Mouse (Mus musculus) urinary bladder, postnatal 4 days (tissue): Measurements from ENCODE around the gene Ankrd54.
A peak's percentile ranks its signal among the peaks of the same experiment; 100 is the strongest.

ENCODE experiments used
- DNase-seq, 2 experiments: peaks; one replicate each; pipeline ENCODE4 v3.0.0; 2021 to 2022; ENCODE audit warnings: low spot score in 2 of 2

Ankrd54 gene

DNA sequence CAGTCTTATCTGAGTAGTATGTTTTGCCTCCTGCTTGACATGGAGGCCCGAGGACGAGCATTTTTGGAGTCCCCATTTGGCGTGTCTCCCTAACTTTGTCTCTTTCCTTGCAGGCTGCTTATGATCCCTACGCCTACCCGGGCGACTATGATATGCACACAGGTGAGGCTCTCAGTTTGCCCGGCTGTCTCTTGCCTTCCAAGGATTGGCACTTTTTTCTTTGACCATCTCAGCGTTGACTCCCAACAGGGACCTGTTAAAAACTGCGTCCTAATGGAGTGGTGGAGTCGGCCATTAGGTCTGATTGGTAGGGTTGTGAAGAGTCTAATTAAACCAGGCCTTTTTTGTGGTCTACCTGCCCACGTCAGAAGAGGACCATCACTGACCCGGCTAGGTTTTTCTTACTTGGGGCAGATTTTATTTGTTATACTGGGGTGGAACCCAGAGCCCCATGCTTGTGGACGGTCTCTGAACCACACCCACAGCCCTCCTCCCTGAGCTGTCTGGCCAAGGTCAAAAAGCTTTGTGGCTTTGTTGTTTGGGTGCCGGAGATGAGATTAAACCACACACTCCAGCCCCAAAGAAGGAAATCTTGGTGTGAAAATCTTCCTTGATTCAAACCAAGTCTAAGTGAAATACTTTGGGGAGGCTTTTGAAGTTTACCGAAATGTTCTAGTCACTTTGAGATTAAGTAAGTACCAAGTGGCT lies 13.1 kb upstream of the Ankrd54 start:
- DNase-seq, result no peak

DNA sequence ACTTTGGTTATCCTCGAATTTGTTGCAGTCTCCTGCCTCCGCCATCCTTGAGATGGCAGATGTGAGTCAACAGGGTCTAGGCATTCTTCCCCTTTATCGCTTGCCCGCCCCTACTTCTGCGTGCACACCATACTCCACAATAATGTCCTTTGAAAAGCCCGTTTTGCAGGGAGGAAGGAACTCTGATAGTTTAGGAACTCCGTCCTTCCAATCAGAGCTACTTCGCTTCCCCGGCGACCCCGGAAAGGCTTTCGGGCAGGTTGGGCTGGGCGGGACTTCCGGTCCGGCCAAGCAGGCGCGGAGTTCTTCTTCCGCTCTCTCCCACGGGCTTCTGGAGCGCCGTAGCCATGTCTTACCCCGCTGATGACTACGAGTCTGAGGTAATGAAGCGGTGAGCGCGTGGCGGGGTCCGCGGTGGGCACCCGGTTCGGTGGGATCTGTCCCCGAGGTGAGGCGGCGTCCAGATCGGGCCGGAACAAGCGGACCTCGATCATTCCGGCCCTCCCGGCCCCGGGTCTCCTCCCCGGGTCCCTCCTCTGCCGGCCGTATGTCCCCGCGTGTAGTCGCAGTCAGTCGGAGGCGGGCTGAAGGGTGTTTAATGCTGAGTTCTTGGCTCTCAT lies 12.3 kb upstream of the Ankrd54 start, which contains the start of gene Eif3l:
Gene Eif3l (plus strand): TSS at position 267 of the 620 bp plus-strand sequence.
- peak; percentile 80 to 87 for DNase-seq

DNA sequence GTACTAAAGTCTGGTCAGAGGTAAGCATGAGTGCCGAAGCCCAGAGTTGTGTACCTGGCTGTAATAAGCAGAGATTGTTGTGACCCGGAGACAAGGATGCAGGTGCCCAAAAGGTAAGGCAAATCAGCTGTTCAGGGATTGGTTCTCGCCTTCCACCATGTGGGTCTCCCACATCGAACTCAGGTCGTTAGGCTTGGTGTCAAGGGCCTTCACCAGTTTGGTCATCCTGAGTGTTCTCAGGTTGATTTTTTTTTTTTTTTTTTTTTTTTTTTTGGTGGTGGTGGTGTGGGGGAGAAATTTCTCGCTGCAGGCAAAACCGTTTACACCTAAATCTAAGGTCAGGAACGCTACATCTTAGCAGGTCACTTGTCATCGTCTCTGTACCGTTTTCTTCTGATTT lies 11.8 kb upstream of the Ankrd54 start:
- no peak for DNase-seq

DNA sequence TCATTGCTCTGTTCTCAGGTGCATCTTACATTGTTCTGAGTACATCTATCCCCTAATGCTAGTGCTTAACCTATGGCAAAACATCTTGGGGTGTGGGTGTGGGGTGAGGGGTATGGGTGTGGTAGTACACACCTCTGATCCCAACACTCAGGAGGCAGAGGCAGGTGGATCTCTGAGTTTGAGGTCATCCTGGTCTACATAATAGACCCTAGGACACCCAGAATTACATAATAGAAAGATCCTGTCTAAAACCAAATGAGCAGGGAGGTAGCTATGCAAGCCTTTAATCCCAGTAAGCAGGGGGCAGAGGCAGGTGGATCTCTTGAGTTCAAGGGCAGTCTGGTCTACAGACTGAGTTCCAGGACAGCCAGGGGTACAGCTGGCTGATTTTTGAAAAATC lies 11.1 kb upstream of the Ankrd54 start:
- no peak for DNase-seq

DNA sequence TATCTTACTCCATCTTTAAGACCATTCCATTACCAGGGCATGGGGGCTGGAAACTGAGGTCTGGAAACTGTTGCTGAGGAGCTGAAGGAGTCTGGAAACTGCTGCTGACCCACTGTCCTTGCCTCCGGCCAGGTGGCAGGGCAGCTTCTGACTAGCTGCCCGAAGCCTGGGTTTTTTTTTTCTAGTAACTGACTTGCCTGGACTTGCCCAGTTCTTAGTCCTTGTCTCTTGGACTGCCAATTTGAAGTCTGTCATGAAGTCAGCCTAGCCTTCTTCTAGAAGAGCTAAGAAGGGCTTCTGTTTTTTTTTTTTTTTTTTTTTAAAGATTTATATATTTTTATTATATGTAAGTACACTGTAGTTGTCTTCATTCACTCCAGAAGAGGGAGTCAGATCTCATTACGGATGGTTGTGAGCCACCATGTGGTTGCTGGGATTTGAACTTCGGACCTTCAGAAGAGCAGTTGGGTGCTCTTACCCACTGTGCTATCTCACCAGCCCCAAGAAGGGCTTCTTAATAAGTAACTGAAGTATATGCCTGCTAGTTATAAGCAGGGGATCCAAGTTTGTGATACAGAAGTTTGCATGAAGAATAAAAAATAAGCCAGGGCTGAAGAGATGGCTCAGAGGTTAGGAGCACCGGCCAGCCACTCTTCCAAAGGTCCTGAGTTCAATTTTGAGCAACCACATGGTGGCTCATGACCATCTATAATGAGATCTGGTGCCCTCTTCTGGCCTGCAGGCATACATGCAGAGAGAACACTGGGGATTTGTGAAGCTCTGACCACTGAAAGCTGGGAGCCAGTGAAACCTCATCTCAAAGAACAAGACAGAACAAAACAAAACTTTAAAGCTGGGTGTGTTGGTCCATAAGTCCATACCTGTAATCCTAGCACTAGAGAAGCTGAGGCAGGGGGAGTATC lies 8.7 kb upstream of the Ankrd54 start:
- no peak for DNase-seq

DNA sequence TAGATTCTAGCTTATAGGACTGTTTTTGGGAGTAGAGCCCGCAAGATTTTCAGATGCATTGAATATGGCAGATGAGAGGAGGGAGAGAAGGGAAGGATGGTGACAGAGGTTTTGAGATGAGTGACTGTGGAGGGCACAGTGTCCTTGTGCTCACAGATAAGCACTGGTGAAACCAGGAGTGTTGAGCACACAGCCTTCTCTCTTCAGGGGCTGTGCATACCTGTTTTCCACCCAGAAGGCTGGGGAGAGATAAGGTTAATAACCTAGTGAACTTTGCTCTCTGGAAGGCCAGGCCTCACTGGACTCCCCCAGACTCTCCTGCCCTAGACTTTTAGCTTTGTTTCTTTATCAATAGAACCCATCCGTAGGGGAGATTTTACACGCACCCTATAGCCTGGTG lies 5.7 kb upstream of the Ankrd54 start:
- no peak for DNase-seq

DNA sequence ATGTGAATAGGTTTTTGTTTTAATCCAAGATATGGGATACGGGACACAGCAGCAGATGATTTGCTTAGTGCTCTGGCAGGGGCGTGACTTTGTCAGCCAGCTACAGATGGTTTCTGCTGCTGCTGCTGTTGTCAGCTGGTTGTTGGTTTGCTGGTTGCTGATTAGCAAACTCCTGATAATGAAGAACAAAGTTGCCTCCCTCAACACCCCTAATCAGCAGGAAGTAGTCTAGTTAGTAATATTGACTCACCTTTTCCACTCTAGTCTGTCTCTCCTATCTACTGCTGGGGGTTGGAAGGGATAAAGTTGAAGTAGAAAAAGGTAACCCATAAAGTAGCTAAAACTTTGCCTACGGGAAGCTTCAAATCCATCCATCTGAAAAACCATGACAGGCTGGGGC lies 4.9 kb upstream of the Ankrd54 start:
- no peak for DNase-seq

DNA sequence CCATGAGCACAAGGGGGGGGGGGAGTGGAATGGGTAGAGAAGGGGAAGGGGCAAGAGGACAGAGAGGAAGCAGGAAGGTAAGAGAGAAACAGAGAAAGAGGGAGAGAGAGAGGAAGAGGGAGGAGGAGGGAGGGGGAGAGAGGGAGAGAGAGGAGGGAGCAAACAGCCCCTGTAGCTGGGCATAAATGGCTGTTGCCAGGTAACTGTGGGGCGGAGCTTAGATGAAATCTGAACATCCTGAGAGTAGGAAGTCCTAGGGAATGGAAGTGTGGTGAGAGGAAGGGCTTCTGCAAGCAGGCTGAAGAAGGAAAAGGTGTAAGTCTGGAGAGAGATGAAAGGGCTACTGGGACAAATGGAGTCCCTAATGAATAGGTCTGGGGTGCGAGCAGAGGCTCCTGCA lies 3.6 kb upstream of the Ankrd54 start:
- no peak for DNase-seq

DNA sequence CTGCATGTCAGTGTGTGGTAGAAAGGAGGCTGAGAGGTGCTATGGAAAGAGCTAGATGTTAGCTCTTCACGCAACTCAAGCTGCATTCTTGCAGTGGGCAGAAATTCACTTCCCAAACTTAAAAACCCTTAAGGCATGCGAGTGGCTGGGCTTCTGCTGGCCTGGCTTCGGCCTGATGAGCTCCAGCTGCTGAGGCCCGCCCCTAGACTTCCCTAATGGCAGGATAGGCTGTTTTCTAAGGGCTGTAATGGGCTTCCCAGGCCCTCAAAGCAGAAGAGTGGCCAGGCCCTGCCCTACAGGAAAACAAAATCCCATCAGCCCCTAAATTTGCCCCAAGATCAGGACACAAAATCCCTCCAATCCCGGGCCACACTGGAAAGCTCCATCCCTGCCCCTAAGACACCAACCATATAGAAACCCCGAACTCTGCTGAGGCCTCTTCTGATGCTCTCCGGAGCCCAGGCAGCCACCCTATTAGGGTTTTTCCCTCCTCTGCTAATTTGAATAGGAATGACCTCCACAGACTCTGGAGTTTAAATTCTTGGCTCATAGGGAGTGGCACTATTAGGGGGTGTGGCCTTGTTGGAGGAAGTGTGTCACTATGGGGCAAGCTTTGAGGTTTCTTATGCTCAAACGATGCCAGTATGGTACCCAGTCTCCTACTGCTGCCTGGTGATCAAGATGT lies 2.5 kb upstream of the Ankrd54 start:
- peak in 1 of 2 experiments; percentile 44 for DNase-seq

DNA sequence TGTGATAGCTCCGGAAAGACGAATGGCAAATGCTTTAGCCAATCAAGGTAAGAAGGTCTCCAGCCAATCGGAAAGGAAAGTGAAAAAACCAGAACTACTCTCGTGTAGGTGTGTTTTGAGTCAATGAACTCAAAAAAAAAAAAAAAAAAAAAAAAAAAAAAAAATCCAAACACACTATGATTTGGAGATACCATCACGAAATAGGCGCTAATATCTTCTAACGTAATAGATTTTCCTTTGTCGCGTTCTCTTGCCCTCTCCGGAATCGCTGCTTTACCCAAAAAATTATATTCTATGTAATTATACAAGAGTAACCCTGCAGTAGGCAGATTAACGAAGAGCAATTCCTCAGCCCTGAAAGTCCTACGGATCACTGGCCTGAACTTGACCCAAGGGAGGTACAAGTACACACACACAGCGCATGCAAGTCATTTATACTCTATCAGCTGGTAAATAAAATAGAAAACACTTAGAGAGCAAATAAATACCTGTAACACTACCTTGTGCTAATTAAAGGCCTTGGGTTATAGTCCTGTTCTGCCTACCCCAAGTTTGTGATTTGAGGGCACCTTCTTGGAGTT lies 557 bp upstream of the Ankrd54 start:
- no peak for DNase-seq

DNA sequence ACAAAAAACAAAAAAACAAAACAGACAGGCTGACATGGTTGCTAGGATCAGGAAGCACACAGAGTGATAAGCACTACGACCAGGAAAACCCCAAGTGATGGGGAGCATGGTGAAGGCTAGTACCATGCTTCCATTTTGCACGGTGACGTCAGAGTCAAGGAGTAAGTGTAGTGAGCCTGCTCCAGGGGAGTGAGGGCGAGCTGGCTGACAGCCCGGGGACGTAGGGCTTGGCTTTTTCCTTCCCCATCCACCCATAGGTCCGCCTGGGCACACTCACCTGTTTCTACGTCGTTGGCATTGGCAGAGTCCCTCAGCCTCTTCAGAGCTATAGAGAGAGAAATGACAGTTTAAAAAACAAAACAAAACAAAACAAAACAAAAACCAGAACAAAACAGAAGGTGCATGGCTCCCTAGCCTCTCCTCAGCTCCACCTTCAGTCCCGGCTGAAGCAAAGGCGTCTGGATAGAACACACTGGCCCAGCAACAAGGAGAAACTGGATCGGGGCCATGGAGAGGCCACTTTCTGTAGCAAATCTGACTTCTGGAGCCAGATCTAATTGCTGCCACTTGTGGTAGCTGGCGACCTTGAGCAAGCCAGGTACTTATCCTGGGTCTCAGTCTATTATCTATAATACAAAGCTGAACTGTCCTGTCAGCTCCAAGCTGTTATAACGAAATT lies 1.7 kb downstream of the Ankrd54 start:
- DNase-seq, result no peak

DNA sequence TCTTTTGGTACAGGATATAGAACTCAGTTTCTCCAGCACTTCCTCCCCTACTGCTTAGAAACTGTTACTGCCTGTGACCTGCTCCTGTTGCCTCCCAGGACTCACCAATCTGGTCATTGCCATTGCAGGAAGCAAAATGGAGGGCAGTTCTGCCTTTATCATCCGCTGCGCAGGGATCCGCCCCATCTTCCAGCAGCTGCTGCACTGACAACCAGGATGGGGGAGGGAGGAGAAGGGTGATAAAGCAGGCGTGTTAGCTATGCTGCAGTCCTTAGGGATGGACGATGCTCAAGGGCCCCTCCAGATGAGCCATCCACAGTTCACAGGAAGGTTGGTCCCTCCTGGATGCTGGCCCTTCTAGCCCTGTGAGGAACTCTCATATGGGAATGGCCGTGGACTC lies 4.8 kb downstream of the Ankrd54 start:
- no peak for DNase-seq

DNA sequence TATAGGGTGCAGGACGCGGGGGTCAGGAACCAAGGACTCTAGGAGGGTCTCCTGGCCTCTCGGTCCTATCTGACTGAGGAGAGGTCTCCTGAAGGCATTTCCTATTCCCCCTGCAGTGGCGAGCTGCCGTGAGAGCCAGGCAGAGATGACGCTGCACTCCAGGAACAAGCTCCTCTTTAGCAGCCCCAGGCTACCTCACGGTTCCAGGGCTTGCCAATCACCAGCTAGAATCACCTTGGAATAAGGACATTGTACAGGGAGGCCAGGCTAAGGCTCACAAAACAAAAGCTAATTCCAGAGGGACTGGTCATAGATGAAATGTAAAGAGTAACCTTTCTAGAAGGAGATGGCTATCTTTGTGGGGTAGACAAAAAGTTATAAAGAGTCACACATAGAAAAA lies 6.1 kb downstream of the Ankrd54 start:
- DNase-seq, result no peak

DNA sequence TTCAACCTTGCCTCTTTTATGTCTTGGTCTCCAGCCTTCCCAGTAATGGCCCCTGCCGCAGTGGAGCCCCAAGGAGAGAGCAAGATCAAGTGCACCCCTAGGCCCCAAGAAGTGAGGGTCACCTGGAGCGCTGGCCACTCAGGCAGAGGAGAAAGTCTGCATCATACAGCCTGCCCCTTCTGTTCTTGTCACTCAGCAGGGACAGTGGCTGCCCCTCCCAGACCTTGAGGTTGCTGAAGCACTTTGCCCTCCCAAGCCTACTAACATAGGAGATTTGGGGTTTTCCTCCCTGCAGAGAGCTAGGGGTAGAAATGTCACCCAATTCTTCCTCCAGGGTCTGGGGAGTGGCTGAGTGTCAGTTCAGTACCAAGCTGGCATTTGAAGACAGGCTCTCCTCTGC lies 10.3 kb downstream of the Ankrd54 start:
- DNase-seq, result no peak

DNA sequence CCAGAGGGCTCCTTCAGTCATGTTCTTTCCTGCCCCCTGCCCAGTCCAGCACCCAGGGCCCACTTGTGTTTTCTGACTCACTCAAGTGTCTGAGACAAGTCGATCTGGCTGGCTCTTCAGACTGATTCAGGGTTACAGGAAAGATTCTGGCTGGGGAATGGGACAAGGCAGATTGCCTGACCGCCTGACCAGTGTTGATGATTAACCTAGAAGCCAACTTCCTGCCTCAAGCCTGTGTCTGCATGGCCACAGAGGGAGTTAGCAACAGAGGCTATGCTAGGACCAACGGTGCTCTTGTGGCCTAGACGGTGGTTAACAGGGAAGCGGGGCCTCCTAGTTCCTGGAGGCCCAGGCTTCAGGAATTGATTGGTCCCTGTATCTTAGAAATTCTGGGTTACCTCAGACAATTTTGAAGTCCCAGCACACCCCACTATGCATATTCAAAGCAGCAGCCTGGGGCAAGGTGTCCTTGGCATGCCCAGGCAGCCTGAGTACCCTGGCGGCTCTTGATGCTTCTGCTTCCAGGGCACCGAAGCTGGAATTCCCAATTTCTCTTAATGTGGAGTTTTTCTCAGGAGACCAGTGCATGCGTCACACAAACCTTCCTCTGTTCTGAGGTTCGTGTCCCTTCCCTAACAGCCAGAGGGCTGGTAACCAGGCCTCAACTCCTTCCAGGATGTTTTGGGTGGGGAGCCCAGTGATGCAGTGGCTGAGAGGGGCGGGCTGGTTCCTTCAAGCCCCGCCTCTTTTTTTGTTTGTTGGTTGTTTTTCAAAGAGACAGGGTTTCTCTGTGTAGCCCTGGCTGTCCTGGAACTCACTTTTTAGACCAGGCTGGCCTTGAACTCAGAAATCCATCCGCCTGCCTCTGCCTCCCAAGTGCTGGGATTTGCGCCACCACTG lies 11.0 kb downstream of the Ankrd54 start:
- DNase-seq, result no peak

DNA sequence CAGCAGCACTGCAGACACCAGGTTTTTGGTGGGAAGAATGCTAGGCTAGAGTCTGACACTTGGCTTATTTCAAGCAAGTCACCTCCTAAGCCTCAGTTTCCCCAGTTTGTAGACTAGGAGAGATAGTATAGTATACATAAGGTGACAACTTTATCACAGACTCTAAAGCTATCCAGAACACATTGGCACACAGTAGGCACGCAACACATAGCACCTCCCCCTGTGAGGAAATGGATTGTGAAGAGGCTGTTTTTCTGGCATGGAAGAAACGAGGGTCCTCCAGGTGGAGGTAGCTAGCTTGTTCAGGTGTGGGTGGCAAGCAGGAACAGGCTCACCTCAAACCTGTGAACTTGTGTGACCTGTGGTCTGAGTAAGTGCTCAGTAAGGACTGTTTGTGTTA lies 11.7 kb downstream of the Ankrd54 start:
- no peak for DNase-seq

DNA sequence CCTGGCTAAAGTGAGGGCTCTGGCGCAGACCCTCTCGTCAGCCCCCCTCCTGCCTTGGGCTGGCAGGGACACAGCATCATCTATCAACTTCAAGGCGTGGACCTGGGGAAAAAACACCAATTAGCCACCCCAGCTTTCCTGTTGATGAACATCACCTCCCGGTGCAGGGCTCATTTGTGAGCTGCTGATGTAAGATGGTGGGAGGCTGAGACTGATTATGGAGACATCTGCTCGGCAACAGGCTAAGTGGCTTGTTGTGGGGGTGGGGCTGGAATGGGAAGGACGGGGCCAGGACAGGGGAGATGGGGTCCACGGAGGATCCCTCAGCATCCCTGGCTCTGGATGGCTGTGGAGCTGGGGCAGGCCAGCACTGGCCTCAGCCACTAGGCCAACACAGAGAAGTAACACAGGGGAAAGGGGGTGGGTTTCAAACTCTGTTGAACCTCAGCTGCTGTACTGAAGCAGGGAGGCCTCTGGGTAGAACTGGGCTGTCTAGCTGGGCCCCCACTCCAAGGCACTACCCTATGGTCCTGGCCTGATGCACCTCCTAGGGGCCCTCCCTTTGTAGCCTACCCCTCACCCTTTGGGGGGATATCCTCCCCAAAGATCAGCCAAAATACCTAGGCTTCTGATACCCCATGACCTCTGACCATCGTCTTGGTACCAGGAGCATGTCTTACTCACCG lies 12.4 kb downstream of the Ankrd54 start:
- no peak for DNase-seq

DNA sequence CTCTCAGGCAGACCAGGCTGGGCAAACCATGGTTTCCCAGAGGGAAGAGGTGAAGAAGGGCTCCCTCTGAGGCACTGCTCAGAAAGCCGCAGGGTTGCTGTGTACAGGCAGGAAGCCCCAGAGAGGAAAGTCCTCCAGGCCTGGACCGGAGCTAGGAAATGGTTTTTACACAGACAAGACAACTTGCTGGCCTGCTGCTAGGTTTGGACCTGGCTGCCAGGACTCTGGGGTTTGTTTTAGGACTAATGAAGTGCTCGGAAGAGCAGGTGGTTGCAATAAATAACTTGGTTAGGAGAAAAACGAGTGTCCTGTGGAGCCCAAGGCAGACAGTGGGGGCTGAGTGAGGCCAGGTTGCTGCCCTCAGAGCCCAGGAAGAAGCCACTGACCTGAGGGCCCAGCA lies 14.5 kb downstream of the Ankrd54 start:
- no peak for DNase-seq

DNA sequence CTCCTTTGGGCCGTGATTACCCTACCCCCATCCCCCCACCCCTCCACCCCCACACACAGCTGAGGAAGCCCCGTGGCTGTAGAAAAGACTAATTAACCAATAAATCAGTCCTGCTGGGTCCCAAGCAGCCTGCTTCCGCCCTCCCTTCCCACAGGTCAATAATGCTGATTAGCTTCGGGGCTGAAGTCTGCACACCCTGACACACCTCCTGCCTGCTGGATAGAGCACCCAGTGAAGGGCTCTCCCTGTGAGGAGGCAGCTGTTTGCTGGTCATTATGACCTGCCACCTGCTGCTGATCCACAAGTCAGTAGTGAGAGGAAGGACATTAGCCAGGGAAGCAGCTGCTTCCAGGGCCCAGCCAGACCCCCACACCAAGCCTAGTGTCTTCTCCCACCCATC lies 17.9 kb downstream of the Ankrd54 start:
- no peak for DNase-seq
